Mouse (Mus musculus): ENCODE results near the gene Mmp24.

The Mmp24 gene

GRCm38 (mm10) chr2:155776824-155777687, 1.9 kb downstream of the Mmp24 start:
- DNase-seq: peak; percentile 43 to 59

GRCm38 (mm10) chr2:155777688-155777985, 2.5 kb downstream of the Mmp24 start:
- no peak for DNase-seq

- peak; percentile 48 to 61 for DNase-seq
Measured at GRCm38 (mm10) chr2:155778004-155778403, 2.9 kb downstream of the Mmp24 start.

- DNase-seq: peak in 1 of 2 experiments; percentile 56
Measured at GRCm38 (mm10) chr2:155779066-155779465, 3.9 kb downstream of the Mmp24 start.

GRCm38 (mm10) chr2:155779506-155779905, 4.4 kb downstream of the Mmp24 start:
- DNase-seq: peak in 1 of 2 experiments; percentile 35

GRCm38 (mm10) chr2:155784534-155784933, 9.4 kb downstream of the Mmp24 start:
- DNase-seq: peak; percentile 51 to 56

- DNase-seq: no peak
Measured at GRCm38 (mm10) chr2:155786905-155787304, 11.8 kb downstream of the Mmp24 start.

GRCm38 (mm10) chr2:155787949-155788931, 13.1 kb downstream of the Mmp24 start:
- peak; percentile 78 to 81 for DNase-seq

GRCm38 (mm10) chr2:155792899-155793298, 17.8 kb downstream of the Mmp24 start:
- DNase-seq: no peak

- DNase-seq: peak; percentile 99 to 100
Measured at GRCm38 (mm10) chr2:155794674-155795445, 19.7 kb downstream of the Mmp24 start.

GRCm38 (mm10) chr2:155798613-155799012, 23.5 kb downstream of the Mmp24 start:
- DNase-seq: peak in 1 of 2 experiments; percentile 58

GRCm38 (mm10) chr2:155802761-155803160, 27.6 kb downstream of the Mmp24 start:
- peak in 1 of 2 experiments; percentile 69 for DNase-seq

- DNase-seq: no peak
Measured at GRCm38 (mm10) chr2:155804053-155804452, 28.9 kb downstream of the Mmp24 start.

GRCm38 (mm10) chr2:155805231-155805924, 30.2 kb downstream of the Mmp24 start:
- peak; percentile 99 to 100 for DNase-seq

GRCm38 (mm10) chr2:155805925-155806255, 30.7 kb downstream of the Mmp24 start:
- DNase-seq: peak; percentile 55 to 58

GRCm38 (mm10) chr2:155806548-155806947, 31.4 kb downstream of the Mmp24 start:
- DNase-seq: peak; percentile 87 to 92

- DNase-seq: no peak
Measured at GRCm38 (mm10) chr2:155807408-155807807, 32.3 kb downstream of the Mmp24 start.

- no peak for DNase-seq
Measured at GRCm38 (mm10) chr2:155809620-155810019, 34.5 kb downstream of the Mmp24 start.

GRCm38 (mm10) chr2:155811821-155812396, 36.8 kb downstream of the Mmp24 start:
- DNase-seq: peak; percentile 95 to 97

GRCm38 (mm10) chr2:155812637-155813036, 37.5 kb downstream of the Mmp24 start:
- DNase-seq: peak in 1 of 2 experiments; percentile 12

- DNase-seq: peak in 1 of 2 experiments; percentile 38
Measured at GRCm38 (mm10) chr2:155814829-155815228, 39.7 kb downstream of the Mmp24 start.

- DNase-seq: peak; percentile 74 to 78
Measured at GRCm38 (mm10) chr2:155816179-155816578, 41.0 kb downstream of the Mmp24 start.
